Mouse (Mus musculus): ENCODE results near the gene Zcchc17. TPM values are rescaled to one million over a fixed set of nuclear protein-coding genes. Genes with fewer than 3 reads are reported as not detected.

The Zcchc17 gene
- polyA plus RNA-seq, 1 experiment from 2014 or later = 96.6 TPM

DNA sequence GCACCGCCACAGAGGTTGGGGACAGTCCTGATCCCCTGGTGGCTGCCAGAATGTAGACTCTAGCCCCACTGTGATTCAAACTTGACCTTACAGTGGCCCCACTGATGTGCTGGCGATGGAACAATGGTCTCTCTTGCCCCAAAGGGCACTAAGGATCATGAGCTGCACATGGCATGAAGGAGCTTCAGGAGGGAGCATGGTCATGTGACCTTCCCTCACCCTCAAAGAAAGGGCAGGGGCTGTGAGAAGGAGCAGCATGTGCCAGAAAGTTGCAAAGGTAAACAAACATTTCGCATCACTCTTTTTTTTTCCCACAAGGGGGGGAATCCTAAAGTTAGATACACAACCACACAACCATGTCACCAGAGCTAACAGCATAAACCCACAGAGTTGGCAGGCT lies 41.6 kb downstream of the Zcchc17 start:
- DNase-seq (ENCODE audit: low spot score) = no peak

GRCm38 (mm10) chr4:130316691-130317090 lies 43.1 kb downstream of the Zcchc17 start:
- no peak for DNase-seq (ENCODE audit: low spot score)

- DNase-seq (ENCODE audit: low spot score) = no peak
Observed at GRCm38 (mm10) chr4:130315771-130316527, 43.8 kb downstream of the Zcchc17 start.

DNA sequence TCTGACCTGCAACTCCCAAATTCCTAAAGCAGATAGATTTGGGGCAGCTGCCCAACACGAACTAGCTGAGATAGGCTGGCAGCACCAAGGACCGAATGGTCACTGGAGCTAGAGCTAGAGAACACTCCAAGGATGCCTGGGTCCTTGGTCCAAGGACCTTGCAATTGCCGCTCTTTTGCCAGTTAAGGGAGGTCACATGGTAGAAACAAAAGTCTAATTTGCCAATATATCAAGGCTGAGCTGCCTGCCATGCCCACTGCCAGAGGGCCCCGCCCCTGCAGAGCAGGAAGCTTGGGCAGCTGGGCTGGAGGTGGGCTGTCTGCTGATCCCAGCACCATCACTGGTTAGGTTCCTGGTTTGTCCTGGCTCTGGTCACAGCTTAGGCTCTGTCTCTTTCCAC lies 46.2 kb downstream of the Zcchc17 start:
- DNase-seq (ENCODE audit: low spot score) = no peak

- DNase-seq (ENCODE audit: low spot score) = no peak
Observed at GRCm38 (mm10) chr4:130312526-130312925, 47.2 kb downstream of the Zcchc17 start.

GRCm38 (mm10) chr4:130309254-130309653 lies 50.5 kb downstream of the Zcchc17 start:
- DNase-seq (ENCODE audit: low spot score) = no peak

DNA sequence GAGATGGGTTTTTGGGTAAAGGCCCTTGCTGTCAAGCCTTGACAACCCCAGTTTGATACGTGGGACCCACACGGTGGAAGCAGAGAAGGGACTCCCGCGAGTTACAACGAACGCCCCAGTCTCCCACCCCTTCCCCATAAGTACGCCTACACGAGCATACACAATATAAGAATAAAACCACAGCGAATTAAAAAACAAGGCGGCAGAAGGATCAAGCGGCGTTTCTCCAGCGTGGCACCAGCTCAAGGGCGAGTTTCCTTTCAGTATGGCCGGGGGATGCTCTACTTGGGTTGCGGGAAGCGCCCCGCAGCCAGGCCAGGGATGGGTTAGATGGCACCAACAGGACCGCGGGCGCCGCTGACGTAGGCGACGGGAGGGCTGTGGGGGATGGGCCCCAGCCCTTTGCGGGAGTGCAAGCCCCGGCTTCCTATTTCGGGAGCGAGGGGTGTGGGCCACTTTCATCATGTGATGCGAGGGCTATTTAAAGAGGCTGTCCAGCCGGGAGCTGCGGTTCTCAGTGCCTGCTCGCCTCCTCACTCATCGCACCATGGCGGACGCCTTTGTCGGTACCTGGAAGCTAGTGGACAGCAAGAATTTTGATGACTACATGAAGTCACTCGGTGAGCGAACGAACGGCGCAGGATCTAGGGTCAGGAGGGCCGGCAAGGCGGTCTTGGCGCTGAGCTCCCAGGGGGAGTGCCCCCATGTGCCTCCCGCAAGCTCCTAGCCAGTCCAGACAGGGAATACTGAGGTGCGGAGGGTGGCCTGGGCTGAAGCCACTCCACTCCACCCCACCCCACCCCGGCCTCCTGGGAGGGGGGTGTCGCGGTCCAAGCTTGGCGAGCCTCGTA lies 51.3 kb downstream of the Zcchc17 start, which contains the start of the genes Fabp3 and Gm10570:
TSS of gene Fabp3 (plus strand) at position 365 of the 851 bp plus-strand sequence.
TSS of gene Gm10570 (minus strand) at position 444 of the 851 bp plus-strand sequence.
- no peak for DNase-seq (ENCODE audit: low spot score)

DNA sequence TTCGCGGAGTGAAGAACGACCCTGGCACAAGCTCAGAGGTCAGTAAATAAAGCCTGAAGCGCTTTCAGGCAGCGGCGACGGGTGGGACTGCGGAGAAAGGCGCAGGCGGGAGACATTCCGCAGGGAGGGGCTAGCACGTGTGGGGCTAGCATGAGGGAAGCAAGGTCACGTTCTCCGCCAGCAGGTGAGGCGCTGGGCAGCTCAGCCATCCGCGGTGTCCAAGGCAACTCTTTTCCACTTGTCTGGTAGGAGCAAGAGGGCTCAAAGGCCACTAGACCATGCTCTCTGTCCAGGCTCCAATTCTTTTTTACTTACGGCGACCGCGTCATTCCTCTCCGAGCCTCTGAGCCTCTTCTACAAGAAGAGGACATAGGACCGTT lies 51.9 kb downstream of the Zcchc17 start:
- no peak for DNase-seq (ENCODE audit: low spot score)

DNA sequence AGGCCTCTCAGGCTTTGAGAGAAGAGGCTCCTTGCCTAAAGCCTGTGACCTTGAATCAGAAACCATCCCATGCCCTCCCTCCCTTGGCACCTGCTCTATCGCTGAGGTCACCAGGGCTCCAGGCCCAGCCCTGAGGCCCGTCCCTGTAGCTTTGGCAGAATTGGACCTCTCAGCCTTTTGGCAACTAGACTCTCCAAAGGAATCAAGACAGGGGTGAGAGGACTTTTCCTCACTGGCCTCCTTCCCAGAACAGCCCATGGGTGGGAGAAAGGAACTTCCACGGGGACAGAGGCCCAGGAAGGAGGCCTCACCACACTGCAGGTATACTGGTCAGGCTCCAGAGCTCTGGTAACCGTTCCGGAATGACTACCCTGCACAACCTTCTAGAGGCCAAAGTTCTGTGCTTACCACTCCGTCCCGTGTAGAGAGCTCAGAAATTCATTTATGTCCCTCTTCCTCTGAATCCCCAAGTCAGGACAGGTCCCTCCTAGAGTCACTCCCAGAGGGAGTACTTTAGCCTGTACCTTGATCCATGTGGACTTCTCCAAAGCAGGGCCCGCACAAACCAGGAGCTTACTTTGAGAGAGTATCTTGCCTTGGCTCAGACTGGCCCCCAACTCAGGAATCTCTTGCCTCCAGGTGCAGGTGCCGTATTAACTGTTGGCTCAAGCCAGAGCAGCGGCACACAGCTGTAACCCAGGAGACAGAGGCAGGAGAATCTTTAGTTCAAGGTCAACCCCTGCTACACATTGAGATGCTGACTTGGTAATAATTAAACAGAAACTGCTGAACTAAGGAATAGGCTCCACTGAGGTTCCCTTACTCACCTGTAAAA lies 52.7 kb downstream of the Zcchc17 start:
- no peak for DNase-seq (ENCODE audit: low spot score)

- DNase-seq (ENCODE audit: low spot score) = no peak
Observed at GRCm38 (mm10) chr4:130304746-130305145, 55.0 kb downstream of the Zcchc17 start.

DNA sequence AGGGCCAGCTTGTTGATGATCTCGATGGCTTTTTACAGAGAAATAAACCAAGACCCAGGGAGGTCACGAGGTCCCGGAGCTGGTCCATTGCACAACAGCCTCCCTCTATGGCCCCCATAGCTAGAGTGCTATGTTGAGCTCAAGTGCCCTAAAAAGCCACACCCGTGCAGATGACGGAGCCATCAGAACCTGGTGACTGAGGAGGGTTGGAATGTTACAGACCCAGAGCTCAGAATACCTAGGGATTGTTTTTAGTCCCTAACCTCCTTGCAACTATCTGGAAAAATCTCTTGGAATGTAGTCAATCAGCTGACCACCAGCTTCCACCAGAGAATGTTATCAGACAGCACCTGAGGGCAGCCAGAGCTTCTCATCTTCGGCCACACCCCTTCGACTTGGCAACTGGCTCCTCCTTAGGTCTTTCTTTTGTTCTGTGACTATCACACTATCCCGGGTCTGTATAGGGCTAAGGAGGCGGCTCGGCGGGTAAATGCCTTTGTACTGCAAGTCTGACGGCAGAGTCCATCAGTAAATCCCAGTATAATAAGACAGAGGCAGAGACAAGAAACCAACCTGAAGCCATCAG lies 57.4 kb downstream of the Zcchc17 start:
- DNase-seq (ENCODE audit: low spot score) = no peak

- DNase-seq (ENCODE audit: low spot score) = no peak
Observed at GRCm38 (mm10) chr4:130299629-130300018, 60.1 kb downstream of the Zcchc17 start.

DNA sequence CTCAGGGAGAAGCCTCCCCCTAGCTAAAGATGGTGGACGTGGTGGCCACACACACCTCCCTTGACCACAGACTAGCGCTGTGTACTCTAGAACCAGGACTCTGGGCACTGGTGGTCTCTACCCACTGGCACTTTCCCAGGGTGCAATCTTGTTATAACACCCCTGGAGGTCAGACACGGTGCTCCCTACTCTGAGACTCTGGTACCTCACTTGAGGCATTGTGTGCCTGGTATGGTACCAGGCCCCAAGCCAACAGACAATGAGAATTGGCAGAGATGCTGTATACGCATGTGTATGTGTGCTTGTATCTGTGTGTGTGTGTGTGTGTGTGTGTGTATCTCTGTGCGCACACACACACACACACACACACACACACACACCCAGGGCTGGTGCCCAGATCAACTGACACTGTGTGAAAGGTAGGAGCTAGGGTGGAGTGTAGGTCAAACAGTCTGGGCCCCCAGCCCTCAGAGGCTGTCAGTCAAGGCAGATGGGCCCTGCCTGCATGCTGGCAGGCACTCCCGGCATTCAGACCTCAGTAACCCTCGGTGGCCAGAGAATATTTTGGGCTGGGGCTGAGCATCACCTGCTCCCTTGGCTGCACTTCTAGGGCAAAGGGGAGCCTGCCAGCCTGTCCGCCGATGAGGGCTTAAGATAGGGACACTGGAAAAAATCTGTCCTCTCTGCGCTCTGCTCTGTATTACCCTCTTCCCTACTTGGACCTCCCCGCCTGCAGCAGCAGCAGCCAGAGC lies 60.7 kb downstream of the Zcchc17 start:
- DNase-seq (ENCODE audit: low spot score) = no peak

GRCm38 (mm10) chr4:130297123-130297529 lies 62.6 kb downstream of the Zcchc17 start:
- DNase-seq (ENCODE audit: low spot score) = peak; percentile 50

GRCm38 (mm10) chr4:130296243-130296965 lies 63.3 kb downstream of the Zcchc17 start:
- no peak for DNase-seq (ENCODE audit: low spot score)

- DNase-seq (ENCODE audit: low spot score) = no peak
Observed at GRCm38 (mm10) chr4:130295047-130295745, 64.5 kb downstream of the Zcchc17 start.

DNA sequence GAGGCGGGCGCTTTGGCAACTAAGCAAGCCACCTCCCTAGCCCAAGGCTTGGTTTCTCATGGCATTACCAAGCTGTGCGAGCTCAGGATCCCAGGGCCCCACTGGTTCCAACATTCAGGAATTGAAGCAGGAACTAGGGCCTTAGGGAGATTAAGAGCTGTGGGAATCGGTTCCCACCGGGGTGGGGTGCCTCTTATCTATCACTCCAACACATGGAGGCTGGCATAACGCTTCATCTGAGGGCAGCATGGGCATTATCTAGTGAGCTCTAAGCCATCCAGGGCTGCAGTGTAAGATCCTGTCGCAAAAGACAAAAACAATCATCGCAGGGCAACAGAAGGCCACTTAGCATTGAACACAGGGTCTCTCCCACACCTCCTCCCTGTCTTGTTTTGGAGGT lies 65.2 kb downstream of the Zcchc17 start:
- DNase-seq (ENCODE audit: low spot score) = no peak

DNA sequence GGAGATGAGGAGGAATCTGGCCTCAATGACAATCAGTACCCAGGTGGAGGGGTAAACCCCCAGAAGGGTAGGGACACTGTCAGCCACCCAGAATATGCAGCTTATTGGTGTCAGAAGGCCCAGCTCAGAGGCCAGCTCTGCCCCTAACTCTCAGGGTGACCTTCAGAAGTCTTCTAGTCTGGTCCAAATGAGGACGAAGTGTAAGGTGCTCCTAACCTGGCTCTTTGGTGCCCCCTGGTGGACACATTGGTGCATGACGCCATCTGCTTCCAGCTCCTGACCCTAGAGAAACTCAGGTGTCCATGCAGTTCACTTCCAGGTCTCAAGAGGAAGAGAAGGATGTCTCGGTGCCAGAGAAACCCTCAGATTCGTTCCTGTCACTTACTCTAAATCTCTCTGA lies 67.5 kb downstream of the Zcchc17 start:
- DNase-seq (ENCODE audit: low spot score) = peak; percentile 70

DNA sequence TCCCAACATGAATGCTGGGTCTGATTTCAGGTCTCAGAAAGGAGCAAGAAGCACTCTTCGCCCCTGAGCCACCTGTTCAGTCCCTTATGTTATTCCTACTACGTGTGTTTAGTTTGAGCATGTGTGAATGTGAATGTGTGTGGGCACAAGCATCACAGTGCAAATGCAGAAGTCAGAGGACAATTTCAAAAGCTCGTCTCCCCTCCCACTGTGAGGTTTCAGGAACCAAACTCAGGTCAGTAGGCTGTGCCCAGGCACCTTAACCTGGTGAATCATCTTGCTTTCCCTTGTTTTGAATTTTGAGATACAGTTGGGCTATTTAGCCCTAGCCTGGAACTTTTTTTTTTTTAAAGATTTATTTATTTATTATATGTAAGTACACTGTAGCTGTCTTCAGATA lies 69.9 kb downstream of the Zcchc17 start:
- no peak for DNase-seq (ENCODE audit: low spot score)

Measured in thymus, postnatal 0 days (tissue).